Comparison of ENCODE assay signal across 9 mouse cellular contexts in the genomic region with DNA sequence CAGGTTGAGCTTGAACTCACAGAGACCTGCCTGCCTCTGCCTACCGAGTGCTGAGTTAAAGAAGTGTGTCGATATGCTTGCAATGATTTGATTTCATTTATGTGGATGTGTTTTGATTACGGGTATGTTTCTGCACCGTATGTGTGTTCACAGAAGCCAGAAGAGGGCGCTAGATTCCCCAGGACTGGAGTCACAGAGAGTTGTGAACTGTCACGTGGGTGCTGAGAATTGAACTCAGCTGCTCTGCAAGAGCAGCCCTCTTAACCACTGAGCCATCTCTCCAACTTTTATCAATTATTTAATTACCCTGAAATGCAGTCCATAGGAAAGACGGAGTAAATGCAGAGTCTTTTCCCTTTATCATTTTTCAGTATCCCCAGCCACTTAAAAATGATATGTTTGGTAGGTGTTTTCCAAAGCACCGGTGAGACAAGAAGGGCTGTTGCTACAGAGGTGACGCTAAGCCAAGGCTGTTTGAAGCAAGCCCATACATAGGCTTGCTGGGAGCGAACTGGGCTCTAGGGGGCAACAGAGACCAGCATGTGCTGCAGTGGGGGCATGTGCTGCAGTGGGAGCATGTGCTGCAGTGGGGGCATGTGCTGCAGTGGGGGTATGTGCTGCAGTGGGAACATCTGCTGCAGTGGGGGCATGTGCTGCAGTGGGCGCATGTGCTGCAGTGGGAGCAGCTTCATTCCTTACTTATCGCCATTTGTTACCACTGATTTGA. TPM values are rescaled to one million over a fixed set of nuclear protein-coding genes. Genes with fewer than 3 reads are reported as not detected.
DNase-seq lines count a peak whose midpoint lies in the region; ATAC-seq and TF ChIP-seq lines count a peak whose summit lies in the region.
"Had no signal": no experiment of that assay in that cellular context is flagged by ENCODE, and none has a peak within 500 bp of the region (broad histone marks: within the 10 kb centered on the region; RNA-seq: fewer than 3 reads in every experiment).

No protein-coding gene starts in this region.

- H3K36me3 ChIP-seq in forebrain, embryonic 14.5 days (ENCODE audit: control insufficient read depth, insufficient read depth, low read length): no peaks in the 10 kb centered on the region
- H3K36me3 ChIP-seq in hindbrain, embryonic 16.5 days (ENCODE audit: control insufficient read depth, insufficient read depth, low read length): no peaks in the 10 kb centered on the region
- no peaks in the 10 kb centered on the region for H3K36me3 ChIP-seq in limb, embryonic 10.5 days
- H3K36me3 ChIP-seq in midbrain, postnatal 0 days (ENCODE audit: insufficient read depth, low read length): no peaks in the 10 kb centered on the region
- no peaks in the 10 kb centered on the region for H3K36me3 ChIP-seq in thymus, adult 2 months (ENCODE audit: control insufficient read depth, insufficient read depth, low read length)

- no peak overlapping the region for H3K4me3 ChIP-seq in forebrain, embryonic 14.5 days (ENCODE audit: low read depth, low read length)
- H3K4me3 ChIP-seq in hindbrain, embryonic 16.5 days (ENCODE audit: low read length): no peak overlapping the region
- H3K4me3 ChIP-seq in limb, embryonic 10.5 days: no peak overlapping the region
- no peak overlapping the region for H3K4me3 ChIP-seq in midbrain, postnatal 0 days (ENCODE audit: low read depth, low read length)
- no peak overlapping the region for H3K4me3 ChIP-seq in thymus, adult 2 months (ENCODE audit: control insufficient read depth, insufficient read depth, low read length)

- no peak overlapping the region for H3K9ac ChIP-seq in forebrain, embryonic 14.5 days (ENCODE audit: low read length)
- no peak overlapping the region for H3K9ac ChIP-seq in hindbrain, embryonic 16.5 days (ENCODE audit: low read depth, low read length)
- no peak overlapping the region for H3K9ac ChIP-seq in midbrain, postnatal 0 days (replicated peaks; ENCODE audit: low read length, poor library complexity, severe bottlenecking)

- DNase-seq in kidney, adult 18-20 months: peak; percentile 53
- DNase-seq in kidney, adult 11 months: no peak
- DNase-seq in c-Kit-positive CD71-negative TER-119-negative erythroid progenitor cells, embryonic 14.5 days (ENCODE audit: low read depth): peak; percentile 49
- DNase-seq in forebrain, embryonic 14.5 days (ENCODE audit: low spot score): peak; percentile 66
- DNase-seq in limb, embryonic 10.5 days (ENCODE audit: low spot score): peak; percentile 56
- peak; percentile 69 for DNase-seq in midbrain, postnatal 0 days (ENCODE audit: low spot score)
- DNase-seq in thymus, adult 2 months: peak; percentile 58

- no peaks in the 10 kb centered on the region for H3K27me3 ChIP-seq in forebrain, embryonic 14.5 days (replicated peaks; ENCODE audit: control insufficient read depth, insufficient read depth, low read length)
- no peaks in the 10 kb centered on the region for H3K27me3 ChIP-seq in hindbrain, embryonic 16.5 days (replicated peaks; ENCODE audit: control insufficient read depth, insufficient read depth, low read length)
- H3K27me3 ChIP-seq in limb, embryonic 10.5 days (ENCODE audit: low read depth, poor library complexity, severe bottlenecking): no peaks in the 10 kb centered on the region
- H3K27me3 ChIP-seq in midbrain, postnatal 0 days (ENCODE audit: insufficient read depth, low read length): no peaks in the 10 kb centered on the region
- no peaks in the 10 kb centered on the region for H3K27me3 ChIP-seq in thymus, adult 2 months (ENCODE audit: control insufficient read depth, insufficient read depth, low read length)

- no peaks in the 10 kb centered on the region for H3K4me1 ChIP-seq in forebrain, embryonic 14.5 days (ENCODE audit: control insufficient read depth, insufficient read depth, low read length)
- H3K4me1 ChIP-seq in hindbrain, embryonic 16.5 days (ENCODE audit: control insufficient read depth, insufficient read depth, low read depth, low read length): no peaks in the 10 kb centered on the region
- H3K4me1 ChIP-seq in limb, embryonic 10.5 days: peaks cover 4% of the 10 kb centered on the region; the same call in 1 of the 2 replicates
- H3K4me1 ChIP-seq in midbrain, postnatal 0 days (ENCODE audit: insufficient read depth, low read length): no peaks in the 10 kb centered on the region
- H3K4me1 ChIP-seq in thymus, adult 2 months (replicated peaks; ENCODE audit: control insufficient read depth, insufficient read depth, low read length): no peaks in the 10 kb centered on the region

- TF ChIP-seq CTCF in midbrain, postnatal 0 days (IDR thresholded peaks at IDR 0.05): peak; percentile 85
- peak; percentile 87 for TF ChIP-seq CTCF in thymus, adult 2 months (IDR thresholded peaks at IDR 0.05; ENCODE audit: borderline replicate concordance, control insufficient read depth, extremely low read depth, insufficient read depth, low read length, poor library complexity)

- peak; percentile 83 for ATAC-seq in forebrain, embryonic 14.5 days
- ATAC-seq in hindbrain, embryonic 16.5 days: peak; percentile 83
- peak; percentile 83 for ATAC-seq in midbrain, postnatal 0 days (ENCODE audit: low FRiP score)

- no peak overlapping the region for H3K27ac ChIP-seq in forebrain, embryonic 14.5 days (ENCODE audit: low read depth, low read length)
- H3K27ac ChIP-seq in hindbrain, embryonic 16.5 days (ENCODE audit: low read depth, low read length): no peak overlapping the region
- no peak overlapping the region for H3K27ac ChIP-seq in limb, embryonic 10.5 days
- no peak overlapping the region for H3K27ac ChIP-seq in midbrain, postnatal 0 days (ENCODE audit: low read depth, low read length)
- no peak overlapping the region for H3K27ac ChIP-seq in thymus, adult 2 months (ENCODE audit: control insufficient read depth, insufficient read depth, low read length)

- TF ChIP-seq POLR2A in thymus, adult 2 months (IDR thresholded peaks at IDR 0.05; ENCODE audit: control insufficient read depth, extremely low read depth, insufficient read depth, low read length, poor library complexity): no peak

- H3K4me2 ChIP-seq in forebrain, embryonic 14.5 days (ENCODE audit: low read length): no peak overlapping the region
- no peak overlapping the region for H3K4me2 ChIP-seq in hindbrain, embryonic 16.5 days (ENCODE audit: low read length)
- H3K4me2 ChIP-seq in midbrain, postnatal 0 days (ENCODE audit: low read depth, low read length, poor library complexity, severe bottlenecking): no peak overlapping the region

- whole genome bisulfite sequencing in forebrain, embryonic 14.5 days: 57% methylated on average over 12 of the region's 12 CpGs
- 57% methylated on average over 12 of the region's 12 CpGs for WGBS in hindbrain, embryonic 16.5 days
- 65% methylated on average over 12 of the region's 12 CpGs for WGBS in limb, embryonic 10.5 days
- 54% methylated on average over 12 of the region's 12 CpGs for WGBS in midbrain, postnatal 0 days
- 67% methylated on average over 12 of the region's 12 CpGs for WGBS in thymus, adult 2 months

- no peaks in the 10 kb centered on the region for H3K9me3 ChIP-seq in forebrain, embryonic 14.5 days (replicated peaks; ENCODE audit: control insufficient read depth, low read length)
- no peaks in the 10 kb centered on the region for H3K9me3 ChIP-seq in hindbrain, embryonic 16.5 days (ENCODE audit: control insufficient read depth, low read length)
- H3K9me3 ChIP-seq in limb, embryonic 10.5 days (replicated peaks): no peaks in the 10 kb centered on the region
- H3K9me3 ChIP-seq in midbrain, postnatal 0 days (ENCODE audit: low read length): no peaks in the 10 kb centered on the region

RNA-seq across cellular contexts. Expression of a gene that starts 11.0 kb away (rescaled TPM):
- 0.06 TPM in 1 of 2 replicates, not detected in the other for polyA plus RNA-seq in forebrain, embryonic 14.5 days (2014; fragmentation: Nextera tagmentation; extraction: Ambion mirVana)
- 0.09 TPM in 1 of 2 replicates, not detected in the other for polyA plus RNA-seq in hindbrain, embryonic 16.5 days (2015; fragmentation: Nextera tagmentation; extraction: Ambion mirVana)
- 0.06 TPM in 1 of 2 replicates, not detected in the other for polyA plus RNA-seq in limb, embryonic 10.5 days (2016; fragmentation: Nextera tagmentation; extraction: Ambion mirVana)
- 0.28 TPM in 1 of 2 replicates, not detected in the other for total RNA-seq in midbrain, postnatal 0 days (2014; rRNA removed)
- polyA plus RNA-seq in midbrain, postnatal 0 days (2015; fragmentation: Nextera tagmentation; extraction: Ambion mirVana): 0.11 and 0.31 TPM in 2 replicates
- 0.08 and 0.12 TPM in 2 replicates for polyA plus RNA-seq in thymus, adult 2 months (2012; rRNA removed)
- total RNA-seq: left cerebral cortex, postnatal 10 days had no signal

RNA-seq across cellular contexts. Expression of a gene that starts 36.4 kb away (rescaled TPM):
- 39.6 and 53.5 TPM in 2 replicates for polyA plus RNA-seq in forebrain, embryonic 14.5 days (2014; fragmentation: Nextera tagmentation; extraction: Ambion mirVana)
- polyA plus RNA-seq in hindbrain, embryonic 16.5 days (2015; fragmentation: Nextera tagmentation; extraction: Ambion mirVana): 93.9 and 102 TPM in 2 replicates
- polyA plus RNA-seq in limb, embryonic 10.5 days (2016; fragmentation: Nextera tagmentation; extraction: Ambion mirVana): 65.2 and 86.5 TPM in 2 replicates
- total RNA-seq in midbrain, postnatal 0 days (2014; rRNA removed): 84.3 and 88.2 TPM in 2 replicates
- 78.6 and 82.1 TPM in 2 replicates for polyA plus RNA-seq in midbrain, postnatal 0 days (2015; fragmentation: Nextera tagmentation; extraction: Ambion mirVana)
- polyA plus RNA-seq in thymus, adult 2 months (2012; rRNA removed): 19.4 and 23.3 TPM in 2 replicates
